Mouse (Mus musculus): ENCODE results near the gene Mef2c. TPM values are rescaled to one million over a fixed set of nuclear protein-coding genes. Genes with fewer than 3 reads are reported as not detected.

Gene Mef2c
- polyA plus RNA-seq, 1 experiment from 2014 or later = 69.9 TPM

GRCm38 (mm10) chr13:83484721-83485369, 19.0 kb upstream of the Mef2c start:
- H3K36me3 ChIP-seq = no peaks in the 10 kb centered on the region
- 0 out of 2 replicates have a peak, but pooled peaks have one; percentile 28 for ATAC-seq (ENCODE audit: insufficient number of reproducible peaks, insufficient read depth, low FRiP score, low TSS enrichment)
- no peaks in the 10 kb centered on the region for H3K4me1 ChIP-seq
- H3K9ac ChIP-seq = no peak overlapping the region
- H3K4me2 ChIP-seq (replicated peaks) = no peak overlapping the region
- WGBS = 64% methylated on average over 7 of the region's 7 CpGs
- no peak overlapping the region for H3K4me3 ChIP-seq
- H3K9me3 ChIP-seq = no peaks in the 10 kb centered on the region
- no peak overlapping the region for H3K27ac ChIP-seq
- H3K27me3 ChIP-seq = no peaks in the 10 kb centered on the region

DNA sequence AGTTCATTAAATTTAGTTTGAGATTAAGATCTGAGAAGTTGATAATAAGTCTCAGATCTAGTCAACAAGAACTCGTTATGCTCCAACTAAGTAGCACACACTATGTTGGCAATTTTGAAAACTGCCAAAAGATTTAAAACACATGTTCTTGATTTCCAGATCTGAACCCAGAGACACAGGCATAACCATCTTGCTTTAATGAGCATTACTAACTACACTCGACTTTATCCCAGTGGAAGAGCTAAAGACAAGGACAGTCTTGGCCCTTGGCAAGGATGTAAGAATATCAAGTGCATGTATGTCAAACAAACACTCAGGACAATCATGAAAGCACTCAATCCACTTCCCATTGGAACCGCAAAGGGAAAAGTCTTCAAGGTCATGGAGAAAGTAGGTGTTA, 11.8 kb upstream of the Mef2c start:
- Histone ChIP-seq H3K9me3 (no peaks in the 10 kb centered on the region), H3K27ac (no peak overlapping the region), H3K9ac (no peak overlapping the region), H3K27me3 (no peaks in the 10 kb centered on the region), H3K4me2 (replicated peaks) (no peak overlapping the region), H3K4me1 (no peaks in the 10 kb centered on the region), H3K4me3 (no peak overlapping the region), H3K36me3 (no peaks in the 10 kb centered on the region)
- 40% methylated on average over 3 of the region's 3 CpGs for WGBS
- ATAC-seq (ENCODE audit: insufficient number of reproducible peaks, insufficient read depth, low FRiP score, low TSS enrichment) = no peak

DNA sequence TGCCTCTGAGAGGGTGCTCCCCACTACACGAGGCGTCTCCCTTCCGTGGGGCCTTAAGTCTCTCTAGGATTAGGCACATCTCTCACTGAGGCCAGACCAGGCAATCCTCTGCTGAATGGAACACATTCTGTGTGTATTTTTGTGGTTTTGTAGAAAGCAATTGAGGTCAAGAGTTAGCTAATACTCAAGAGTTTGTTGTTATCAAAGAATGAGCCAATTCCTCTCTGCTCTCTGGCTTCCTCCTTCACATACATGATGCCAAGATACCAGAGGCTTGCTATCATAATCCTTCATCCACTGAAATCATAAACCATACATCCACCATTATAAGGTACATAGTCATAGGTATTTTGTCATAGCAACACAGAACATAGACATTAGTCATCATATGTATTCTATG, 6.1 kb upstream of the Mef2c start:
- WGBS = 89% methylated on average over 3 of the region's 3 CpGs

DNA sequence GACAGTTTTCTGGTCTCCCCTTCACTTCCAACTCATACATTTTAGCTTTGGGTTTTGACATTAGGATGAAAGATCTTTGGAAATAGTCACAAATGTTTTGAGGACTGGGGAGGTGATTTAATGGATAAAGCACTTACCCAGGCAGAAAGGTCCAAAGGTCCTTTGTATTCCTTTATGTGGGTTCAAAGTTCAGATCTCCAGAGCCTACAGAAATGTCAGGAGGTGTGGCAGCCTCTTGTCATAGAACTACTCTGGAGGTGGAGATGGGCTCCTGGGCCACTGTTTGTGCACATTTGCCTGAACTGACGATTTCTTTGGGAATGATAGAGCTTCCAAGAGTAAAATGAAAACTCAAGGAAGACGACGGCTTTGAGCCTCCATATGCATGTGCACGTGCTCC, 4.3 kb upstream of the Mef2c start:
- no peaks in the 10 kb centered on the region for H3K36me3 ChIP-seq
- no peak overlapping the region for H3K9ac ChIP-seq
- H3K27me3 ChIP-seq = no peaks in the 10 kb centered on the region
- H3K27ac ChIP-seq = no peak overlapping the region
- H3K4me1 ChIP-seq = no peaks in the 10 kb centered on the region
- no peak overlapping the region for H3K4me3 ChIP-seq
- no peaks in the 10 kb centered on the region for H3K9me3 ChIP-seq
- 66% methylated on average over 4 of the region's 4 CpGs for WGBS
- no peak overlapping the region for H3K4me2 ChIP-seq (replicated peaks)
- no peak for ATAC-seq (ENCODE audit: insufficient number of reproducible peaks, insufficient read depth, low FRiP score, low TSS enrichment)

More for the DNA sequence above, 6.1 kb upstream of the Mef2c start:
- Histone ChIP-seq H3K9ac (no peak overlapping the region), H3K36me3 (no peaks in the 10 kb centered on the region), H3K27me3 (no peaks in the 10 kb centered on the region), H3K4me2 (replicated peaks) (no peak overlapping the region), H3K4me3 (no peak overlapping the region), H3K4me1 (no peaks in the 10 kb centered on the region), H3K9me3 (no peaks in the 10 kb centered on the region), H3K27ac (no peak overlapping the region)
- ATAC-seq (ENCODE audit: insufficient number of reproducible peaks, insufficient read depth, low FRiP score, low TSS enrichment) = no peak

DNA sequence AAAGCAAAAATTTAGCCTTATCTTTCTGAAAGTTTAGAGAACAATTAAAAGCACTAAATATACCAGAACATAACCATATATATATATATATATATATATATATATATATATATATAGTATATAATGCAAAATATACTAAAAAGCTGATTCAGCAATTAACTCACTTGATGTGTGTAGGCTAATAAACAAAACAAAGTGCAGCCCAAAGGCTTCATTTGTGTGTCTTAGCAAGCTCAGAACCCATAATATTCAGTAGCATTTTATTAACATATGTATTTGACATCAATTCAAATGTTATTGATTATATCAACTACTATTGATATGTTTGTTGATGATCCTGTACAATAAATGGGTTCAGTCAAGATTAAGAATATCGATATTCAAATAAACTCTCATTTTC, 3.9 kb downstream of the Mef2c start:
- ATAC-seq (ENCODE audit: insufficient number of reproducible peaks, insufficient read depth, low FRiP score, low TSS enrichment) = no peak
- Histone ChIP-seq H3K36me3 (no peaks in the 10 kb centered on the region), H3K9ac (no peak overlapping the region), H3K9me3 (no peaks in the 10 kb centered on the region), H3K27me3 (no peaks in the 10 kb centered on the region), H3K4me2 (replicated peaks) (no peak overlapping the region), H3K4me3 (no peak overlapping the region), H3K27ac (no peak overlapping the region), H3K4me1 (no peaks in the 10 kb centered on the region)
- WGBS = 89% methylated on average over 1 of the region's 1 CpGs

DNA sequence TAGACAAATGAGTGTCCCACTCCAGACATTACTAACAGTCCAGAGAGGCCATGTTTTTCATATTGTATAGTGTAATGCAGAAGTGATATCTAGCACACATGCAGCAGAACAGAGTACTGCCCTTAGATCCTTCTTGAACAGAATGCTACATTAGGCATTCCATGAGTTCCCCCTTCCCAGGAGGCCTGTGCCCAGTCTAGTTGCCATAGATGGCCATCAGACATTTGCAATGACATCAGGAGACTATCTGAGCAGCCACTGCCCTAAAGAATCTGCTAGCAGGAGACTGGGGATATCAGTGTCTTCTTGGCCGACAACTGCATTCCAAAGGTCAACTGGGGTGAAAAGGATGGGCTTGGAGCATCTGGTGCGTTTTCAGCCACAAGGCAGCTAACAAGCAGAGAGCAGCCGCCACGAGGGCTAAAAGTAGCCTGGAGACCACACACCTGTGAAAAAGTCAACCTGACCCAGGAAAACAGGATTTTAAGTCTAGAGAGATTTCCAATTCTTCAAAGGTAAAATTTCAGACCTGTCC, 11.2 kb downstream of the Mef2c start:
- 30% methylated on average over 4 of the region's 4 CpGs for WGBS
- Histone ChIP-seq H3K4me1 (no peaks in the 10 kb centered on the region), H3K4me3 (no peak overlapping the region), H3K36me3 (no peaks in the 10 kb centered on the region), H3K9me3 (no peaks in the 10 kb centered on the region), H3K27me3 (no peaks in the 10 kb centered on the region), H3K27ac (no peak overlapping the region), H3K9ac (no peak overlapping the region), H3K4me2 (replicated peaks) (no peak overlapping the region)
- ATAC-seq (ENCODE audit: insufficient number of reproducible peaks, insufficient read depth, low FRiP score, low TSS enrichment) = no peak

DNA sequence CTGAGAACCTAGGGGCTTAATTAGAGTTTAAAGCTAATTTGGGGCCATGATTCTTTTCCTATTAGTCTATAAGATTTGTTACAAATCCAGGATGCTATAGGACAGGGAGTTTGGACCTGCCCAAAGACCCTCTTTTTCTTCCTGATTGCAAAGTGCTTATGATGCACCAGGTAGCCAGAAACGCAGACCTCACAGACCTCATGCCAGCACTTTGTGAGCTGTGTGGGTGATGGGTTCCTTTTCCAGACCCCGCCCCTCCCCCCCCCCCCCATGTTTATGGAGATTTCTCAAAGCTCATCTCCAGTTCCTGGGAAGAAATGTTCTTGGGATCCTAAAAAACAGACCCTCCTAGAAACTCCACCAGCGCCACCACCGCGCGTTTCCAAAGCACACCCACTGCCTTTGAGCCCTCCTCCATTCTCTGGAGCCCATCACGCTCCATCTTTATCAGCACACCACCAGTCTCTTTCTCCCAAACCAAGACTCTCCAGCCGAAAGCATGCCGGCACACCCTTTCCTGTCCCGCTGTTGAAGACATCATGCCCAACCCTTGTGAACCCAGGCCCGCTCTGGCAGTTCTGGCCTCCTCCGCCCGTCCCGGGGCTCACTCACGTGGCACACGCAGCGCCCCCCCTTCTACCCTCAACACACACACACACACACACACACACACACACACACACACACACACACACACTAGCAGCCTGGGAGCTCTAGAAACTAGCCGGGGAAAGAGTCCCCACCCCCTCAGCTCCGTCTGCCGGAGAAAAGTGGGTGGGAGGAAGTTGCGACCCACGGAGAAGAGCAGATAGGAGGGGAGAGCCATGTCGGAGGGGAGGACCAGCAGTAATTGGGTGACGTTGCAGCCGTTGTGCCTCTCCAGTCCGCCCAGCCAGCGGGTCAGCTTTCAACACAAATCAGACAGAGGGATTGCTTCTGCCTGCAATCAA, 14.1 kb downstream of the Mef2c start:
- H3K4me2 ChIP-seq (replicated peaks) = peak overlapping the region; percentile 66
- peak overlapping the region; percentile 63 for H3K9ac ChIP-seq
- H3K4me1 ChIP-seq = no peaks in the 10 kb centered on the region
- peak overlapping the region; percentile 88 for H3K27ac ChIP-seq
- under 1% methylated on average over 26 of the region's 27 CpGs for whole genome bisulfite sequencing
- no peaks in the 10 kb centered on the region for H3K9me3 ChIP-seq
- no peaks in the 10 kb centered on the region for H3K36me3 ChIP-seq
- peak overlapping the region; percentile 52 for H3K4me3 ChIP-seq
- peak; percentile 91 for ATAC-seq (ENCODE audit: insufficient number of reproducible peaks, insufficient read depth, low FRiP score, low TSS enrichment)
- H3K27me3 ChIP-seq = no peaks in the 10 kb centered on the region

GRCm38 (mm10) chr13:83520807-83521206, 17.0 kb downstream of the Mef2c start:
- Histone ChIP-seq H3K4me1 (no peaks in the 10 kb centered on the region), H3K27ac (no peak overlapping the region), H3K9me3 (no peaks in the 10 kb centered on the region), H3K4me3 (no peak overlapping the region), H3K4me2 (replicated peaks) (no peak overlapping the region), H3K9ac (no peak overlapping the region), H3K27me3 (no peaks in the 10 kb centered on the region), H3K36me3 (no peaks in the 10 kb centered on the region)
- ATAC-seq (ENCODE audit: insufficient number of reproducible peaks, insufficient read depth, low FRiP score, low TSS enrichment) = no peak
- 71% methylated on average over 4 of the region's 4 CpGs for WGBS

- no peaks in the 10 kb centered on the region for H3K27me3 ChIP-seq
- H3K36me3 ChIP-seq = no peaks in the 10 kb centered on the region
- peak; percentile 64; the same call in 1 of the 2 replicates for ATAC-seq (ENCODE audit: insufficient number of reproducible peaks, insufficient read depth, low FRiP score, low TSS enrichment)
- H3K9me3 ChIP-seq = no peaks in the 10 kb centered on the region
- H3K4me3 ChIP-seq = peak overlapping the region; percentile 57
- H3K9ac ChIP-seq = peak overlapping the region; percentile 54
- WGBS = under 1% methylated on average over 35 of the region's 35 CpGs
- H3K4me1 ChIP-seq = no peaks in the 10 kb centered on the region
- H3K4me2 ChIP-seq (replicated peaks) = peak overlapping the region; percentile 81
- H3K27ac ChIP-seq = peak overlapping the region; percentile 80; the same call in 1 of the 2 replicates
These were observed 19.6 kb downstream of the Mef2c start for GRCm38 (mm10) chr13:83523232-83523969.

GRCm38 (mm10) chr13:83524159-83524901, 20.5 kb downstream of the Mef2c start:
- peak overlapping the region; percentile 54 for H3K9ac ChIP-seq
- H3K27ac ChIP-seq = peak overlapping the region; percentile 80
- ATAC-seq (ENCODE audit: insufficient number of reproducible peaks, insufficient read depth, low FRiP score, low TSS enrichment) = peak; percentile 72
- WGBS = under 1% methylated on average over 43 of the region's 43 CpGs
- H3K4me3 ChIP-seq = peak overlapping the region; percentile 57
- no peaks in the 10 kb centered on the region for H3K4me1 ChIP-seq
- no peaks in the 10 kb centered on the region for H3K27me3 ChIP-seq
- H3K36me3 ChIP-seq = no peaks in the 10 kb centered on the region
- H3K9me3 ChIP-seq = no peaks in the 10 kb centered on the region
- H3K4me2 ChIP-seq (replicated peaks) = peak overlapping the region; percentile 81
